Mouse (Mus musculus) megakaryocyte, embryonic 14.5 days (primary cell): ENCODE data around the gene Aven.

Source experiments
- FLI1 ChIP-seq: IDR thresholded peaks from 2 replicates; pipeline ENCODE4 v1.6.1; 2012; ENCODE audit warnings: low read length, inconsistent platforms, mixed read lengths
- GATA1 ChIP-seq: IDR thresholded peaks from 3 replicates; pipeline ENCODE4 v1.6.1; 2012; ENCODE audit warnings: mixed read lengths, low read length, inconsistent platforms, borderline replicate concordance

- no peak for TF ChIP-seq GATA1
- TF ChIP-seq FLI1, result no peak
Measured at GRCm38 (mm10) chr2:112612628-112613027, 119.9 kb downstream of the Aven start.
